Mouse (Mus musculus): ENCODE results near the gene Col23a1. TPM values are rescaled to one million over a fixed set of nuclear protein-coding genes. Genes with fewer than 3 reads are reported as not detected.
"Not testable (repeated sequence)": the region's sequence is repeated elsewhere in the genome, so short reads cannot be mapped to it uniquely, and the experiment has no call there.

The Col23a1 gene
- polyA plus RNA-seq, 1 experiment from 2014 or later, result 12.3 TPM

- not testable (repeated sequence) for H3K9me3 ChIP-seq (ENCODE audit: control insufficient read depth, low read length); H3K4me3 ChIP-seq (ENCODE audit: low read length); H3K36me3 ChIP-seq (ENCODE audit: control insufficient read depth, insufficient read depth, low read length); H3K27me3 ChIP-seq (ENCODE audit: control insufficient read depth, insufficient read depth, low read length); H3K9ac ChIP-seq (ENCODE audit: low read depth, low read length); ATAC-seq (ENCODE audit: low FRiP score, low TSS enrichment); H3K27ac ChIP-seq (ENCODE audit: low read depth, low read length)
- Histone ChIP-seq H3K4me1 (ENCODE audit: control insufficient read depth, insufficient read depth, low read length) (peaks cover 15% of the 10 kb centered on the region), H3K4me2 (replicated peaks; ENCODE audit: low read depth, low read length) (peak overlapping the region; percentile 68)
- WGBS, result 93% methylated on average over 7 of the region's 7 CpGs
These were observed 326.4 kb downstream of the Col23a1 start for GRCm38 (mm10) chr11:51616113-51616512.

DNA sequence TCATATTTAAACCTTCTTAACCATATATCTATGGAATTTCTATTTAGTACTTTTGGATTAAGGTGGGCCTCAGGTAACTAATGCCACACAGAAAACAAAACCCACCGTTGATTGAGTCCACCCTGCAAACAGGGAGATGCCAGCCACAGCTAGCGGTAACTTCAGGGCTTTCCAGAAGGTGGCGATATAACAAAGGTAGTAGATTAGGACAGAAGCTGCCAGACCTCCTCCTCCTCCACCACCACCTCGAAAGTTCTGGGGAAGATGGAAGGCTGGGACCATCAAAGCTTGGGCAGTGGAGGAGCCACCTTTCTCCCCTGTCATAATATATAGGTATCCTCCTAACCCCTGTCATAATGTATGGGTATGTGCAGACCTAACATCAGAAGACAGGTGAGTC lies 328.0 kb downstream of the Col23a1 start:
- H3K4me1 ChIP-seq (ENCODE audit: control insufficient read depth, insufficient read depth, low read length), result peaks cover 16% of the 10 kb centered on the region
- no peaks in the 10 kb centered on the region for H3K27me3 ChIP-seq (ENCODE audit: control insufficient read depth, insufficient read depth, low read length)
- ATAC-seq (ENCODE audit: low FRiP score, low TSS enrichment), result no peak
- no peak overlapping the region for H3K27ac ChIP-seq (ENCODE audit: low read depth, low read length)
- H3K9me3 ChIP-seq (ENCODE audit: control insufficient read depth, low read length), result no peaks in the 10 kb centered on the region
- H3K9ac ChIP-seq (ENCODE audit: low read depth, low read length), result no peak overlapping the region
- no peak overlapping the region for H3K4me3 ChIP-seq (ENCODE audit: low read length)
- no peak overlapping the region for H3K4me2 ChIP-seq (replicated peaks; ENCODE audit: low read depth, low read length)
- 2% methylated on average over 4 of the region's 4 CpGs for WGBS
- H3K36me3 ChIP-seq (ENCODE audit: control insufficient read depth, insufficient read depth, low read length), result peaks cover 7% of the 10 kb centered on the region

GRCm38 (mm10) chr11:51618894-51619408 lies 329.2 kb downstream of the Col23a1 start:
- Histone ChIP-seq H3K4me3 (ENCODE audit: low read length) (peak overlapping the region; percentile 82), H3K36me3 (ENCODE audit: control insufficient read depth, insufficient read depth, low read length) (peaks cover 20% of the 10 kb centered on the region), H3K27ac (ENCODE audit: low read depth, low read length) (no peak overlapping the region), H3K27me3 (ENCODE audit: control insufficient read depth, insufficient read depth, low read length) (no peaks in the 10 kb centered on the region), H3K9ac (ENCODE audit: low read depth, low read length) (no peak overlapping the region; the same call in 1 of the 2 replicates), H3K9me3 (ENCODE audit: control insufficient read depth, low read length) (no peaks in the 10 kb centered on the region), H3K4me1 (ENCODE audit: control insufficient read depth, insufficient read depth, low read length) (peaks cover 16% of the 10 kb centered on the region), H3K4me2 (replicated peaks; ENCODE audit: low read depth, low read length) (peak overlapping the region; percentile 57)
- ATAC-seq (ENCODE audit: low FRiP score, low TSS enrichment), result peak; percentile 56
- WGBS, result 51% methylated on average over 8 of the region's 8 CpGs

DNA sequence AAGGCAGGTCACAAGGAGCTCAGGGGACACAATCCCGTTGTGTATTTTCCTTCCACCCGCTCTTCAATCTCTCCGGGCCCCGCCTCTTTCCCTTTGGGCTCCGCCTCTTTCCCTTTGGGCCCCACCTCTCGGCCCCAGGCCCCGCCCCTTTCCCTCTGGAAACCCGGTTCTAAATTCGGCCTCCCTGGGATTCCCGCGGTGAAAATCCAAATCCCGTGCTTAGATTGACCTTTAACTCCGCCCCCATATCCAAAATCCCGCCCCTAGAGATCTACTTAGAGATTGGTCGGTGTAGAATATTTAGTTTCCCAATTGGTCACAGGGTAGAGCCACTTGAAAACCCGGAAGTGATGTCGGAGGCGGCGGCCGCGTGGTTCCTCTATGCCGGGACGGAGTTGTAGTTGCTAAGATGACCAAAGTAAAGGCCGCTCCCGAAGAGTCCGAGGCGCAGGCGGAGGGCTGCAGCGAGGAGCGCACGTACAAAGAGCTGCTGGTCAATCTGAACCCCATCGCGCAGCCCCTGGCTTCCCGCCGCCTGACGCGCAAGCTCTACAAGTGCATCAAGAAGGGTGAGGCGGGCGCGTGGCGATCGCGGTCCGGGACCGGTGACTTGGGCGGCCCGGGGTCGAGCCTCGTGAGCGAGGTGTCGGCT lies 329.8 kb downstream of the Col23a1 start, which contains the start of gene Nhp2:
Gene Nhp2, plus strand, starts transcription at position 327 of the 652 bp plus-strand sequence.
- ATAC-seq (ENCODE audit: low FRiP score, low TSS enrichment), result peak; percentile 91
- H3K4me1 ChIP-seq (ENCODE audit: control insufficient read depth, insufficient read depth, low read length), result peaks cover 16% of the 10 kb centered on the region
- H3K36me3 ChIP-seq (ENCODE audit: control insufficient read depth, insufficient read depth, low read length), result peaks cover 26% of the 10 kb centered on the region
- H3K27ac ChIP-seq (ENCODE audit: low read depth, low read length), result no peak within 1 kb of the TSS
- no peaks in the 10 kb centered on the region for H3K9me3 ChIP-seq (ENCODE audit: control insufficient read depth, low read length)
- H3K9ac ChIP-seq (ENCODE audit: low read depth, low read length), result peak within 1 kb of the TSS; percentile 82
- H3K4me3 ChIP-seq (ENCODE audit: low read length), result peak within 1 kb of the TSS; percentile 82
- no peaks in the 10 kb centered on the region for H3K27me3 ChIP-seq (ENCODE audit: control insufficient read depth, insufficient read depth, low read length)
- peak within 1 kb of the TSS; percentile 57 for H3K4me2 ChIP-seq (replicated peaks; ENCODE audit: low read depth, low read length)
- WGBS, result under 1% methylated on average over 51 of the region's 51 CpGs

GRCm38 (mm10) chr11:51620084-51620483 lies 330.4 kb downstream of the Col23a1 start:
- Histone ChIP-seq H3K9ac (ENCODE audit: low read depth, low read length) (peak overlapping the region; percentile 82), H3K36me3 (ENCODE audit: control insufficient read depth, insufficient read depth, low read length) (peaks cover 31% of the 10 kb centered on the region), H3K4me3 (ENCODE audit: low read length) (peak overlapping the region; percentile 82), H3K27ac (ENCODE audit: low read depth, low read length) (no peak overlapping the region), H3K4me1 (ENCODE audit: control insufficient read depth, insufficient read depth, low read length) (peaks cover 14% of the 10 kb centered on the region), H3K4me2 (replicated peaks; ENCODE audit: low read depth, low read length) (peak overlapping the region; percentile 57), H3K9me3 (ENCODE audit: control insufficient read depth, low read length) (no peaks in the 10 kb centered on the region), H3K27me3 (ENCODE audit: control insufficient read depth, insufficient read depth, low read length) (no peaks in the 10 kb centered on the region)
- WGBS, result 2% methylated on average over 11 of the region's 11 CpGs
- no peak for ATAC-seq (ENCODE audit: low FRiP score, low TSS enrichment)

DNA sequence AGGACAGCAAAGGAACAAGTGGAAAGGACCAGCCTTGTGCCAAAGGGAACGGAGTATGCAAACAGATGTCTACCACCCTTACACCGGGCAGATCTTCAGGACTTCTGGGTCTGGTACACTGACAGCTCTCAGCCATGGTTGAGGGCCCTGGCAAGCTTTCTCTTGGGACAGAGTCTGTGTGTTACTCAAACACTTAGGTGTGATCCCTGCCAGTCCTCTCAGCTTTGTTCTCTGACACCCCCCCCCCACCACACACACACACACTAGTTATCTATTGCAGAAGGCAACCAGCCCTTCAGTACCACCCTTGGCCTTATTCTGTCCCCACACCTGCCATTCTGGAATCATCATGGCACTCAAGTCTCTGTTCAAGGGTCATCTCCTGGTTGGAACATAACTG lies 332.1 kb downstream of the Col23a1 start:
- Histone ChIP-seq H3K36me3 (ENCODE audit: control insufficient read depth, insufficient read depth, low read length) (peaks cover 45% of the 10 kb centered on the region), H3K4me3 (ENCODE audit: low read length) (no peak overlapping the region), H3K9ac (ENCODE audit: low read depth, low read length) (no peak overlapping the region), H3K9me3 (ENCODE audit: control insufficient read depth, low read length) (no peaks in the 10 kb centered on the region), H3K27ac (ENCODE audit: low read depth, low read length) (no peak overlapping the region), H3K4me2 (replicated peaks; ENCODE audit: low read depth, low read length) (no peak overlapping the region), H3K27me3 (ENCODE audit: control insufficient read depth, insufficient read depth, low read length) (no peaks in the 10 kb centered on the region), H3K4me1 (ENCODE audit: control insufficient read depth, insufficient read depth, low read length) (peaks cover 11% of the 10 kb centered on the region)
- WGBS, result 95% methylated on average over 2 of the region's 2 CpGs
- ATAC-seq (ENCODE audit: low FRiP score, low TSS enrichment), result no peak

DNA sequence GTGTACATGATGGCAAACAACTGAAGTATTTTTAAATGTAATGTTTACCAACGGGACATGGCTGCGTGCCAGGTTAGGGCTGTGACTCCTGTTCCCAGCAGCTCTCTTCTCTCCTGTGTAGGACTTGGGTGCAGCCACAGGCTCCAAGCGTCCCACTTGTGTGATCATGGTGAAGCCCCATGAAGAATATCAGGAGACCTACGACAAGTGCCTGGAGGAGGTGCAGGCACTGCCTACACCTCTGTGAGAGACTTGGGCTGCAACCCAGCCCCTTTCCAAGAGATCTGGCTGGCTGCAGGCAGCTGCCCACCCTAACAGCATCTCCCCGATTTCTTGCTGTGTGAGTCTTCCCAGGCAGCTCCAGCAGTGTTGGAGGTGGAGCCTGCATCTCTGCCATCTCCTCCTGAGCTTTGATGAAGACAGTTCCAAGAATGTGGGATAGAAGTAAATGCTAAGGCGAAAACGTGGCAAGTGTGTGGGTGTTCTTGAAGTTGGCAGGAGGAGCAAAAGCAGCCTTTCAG lies 333.3 kb downstream of the Col23a1 start:
- Histone ChIP-seq H3K4me1 (ENCODE audit: control insufficient read depth, insufficient read depth, low read length) (peaks cover 11% of the 10 kb centered on the region), H3K4me3 (ENCODE audit: low read length) (no peak overlapping the region), H3K27me3 (ENCODE audit: control insufficient read depth, insufficient read depth, low read length) (no peaks in the 10 kb centered on the region), H3K9ac (ENCODE audit: low read depth, low read length) (no peak overlapping the region), H3K27ac (ENCODE audit: low read depth, low read length) (no peak overlapping the region), H3K36me3 (ENCODE audit: control insufficient read depth, insufficient read depth, low read length) (peaks cover 58% of the 10 kb centered on the region), H3K9me3 (ENCODE audit: control insufficient read depth, low read length) (no peaks in the 10 kb centered on the region), H3K4me2 (replicated peaks; ENCODE audit: low read depth, low read length) (no peak overlapping the region)
- no peak for ATAC-seq (ENCODE audit: low FRiP score, low TSS enrichment)
- WGBS, result 92% methylated on average over 7 of the region's 7 CpGs

DNA sequence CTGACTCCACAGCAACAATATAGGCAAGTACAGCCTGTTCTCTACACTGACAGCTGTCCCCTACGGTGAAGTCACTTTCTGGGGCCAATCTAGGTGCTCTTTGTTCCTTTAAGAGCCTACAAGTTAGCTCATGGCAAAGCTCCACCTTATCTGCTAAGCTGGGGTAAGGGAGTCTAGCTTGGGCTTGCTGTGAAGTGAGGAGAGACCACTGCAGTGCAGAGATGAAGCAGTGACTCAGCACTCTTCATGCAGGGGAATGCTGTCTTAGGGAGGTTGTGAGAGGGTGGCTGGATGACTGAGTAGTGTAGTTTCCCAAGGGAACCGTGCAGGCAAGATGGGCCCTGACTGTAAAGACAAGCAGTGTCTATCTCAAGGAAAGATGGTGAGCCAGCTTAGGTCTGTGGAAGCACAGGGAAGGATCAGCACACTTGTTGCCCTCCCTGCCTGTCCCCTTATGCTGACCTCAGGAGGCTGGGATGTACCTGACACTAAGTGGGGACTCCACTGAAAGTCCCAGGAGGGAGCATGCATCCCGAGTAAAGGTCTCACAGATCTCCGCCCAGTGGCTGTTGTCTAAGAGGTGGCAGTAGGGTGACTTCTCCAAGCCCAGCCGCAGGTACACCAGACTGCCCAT lies 335.6 kb downstream of the Col23a1 start:
- Histone ChIP-seq H3K4me1 (ENCODE audit: control insufficient read depth, insufficient read depth, low read length) (peaks cover 9% of the 10 kb centered on the region), H3K9ac (ENCODE audit: low read depth, low read length) (no peak overlapping the region), H3K27me3 (ENCODE audit: control insufficient read depth, insufficient read depth, low read length) (no peaks in the 10 kb centered on the region), H3K4me2 (replicated peaks; ENCODE audit: low read depth, low read length) (no peak overlapping the region), H3K36me3 (ENCODE audit: control insufficient read depth, insufficient read depth, low read length) (peaks cover 64% of the 10 kb centered on the region), H3K4me3 (ENCODE audit: low read length) (no peak overlapping the region), H3K9me3 (ENCODE audit: control insufficient read depth, low read length) (no peaks in the 10 kb centered on the region), H3K27ac (ENCODE audit: low read depth, low read length) (no peak overlapping the region)
- WGBS, result 78% methylated on average over 5 of the region's 5 CpGs
- no peak for ATAC-seq (ENCODE audit: low FRiP score, low TSS enrichment)

DNA sequence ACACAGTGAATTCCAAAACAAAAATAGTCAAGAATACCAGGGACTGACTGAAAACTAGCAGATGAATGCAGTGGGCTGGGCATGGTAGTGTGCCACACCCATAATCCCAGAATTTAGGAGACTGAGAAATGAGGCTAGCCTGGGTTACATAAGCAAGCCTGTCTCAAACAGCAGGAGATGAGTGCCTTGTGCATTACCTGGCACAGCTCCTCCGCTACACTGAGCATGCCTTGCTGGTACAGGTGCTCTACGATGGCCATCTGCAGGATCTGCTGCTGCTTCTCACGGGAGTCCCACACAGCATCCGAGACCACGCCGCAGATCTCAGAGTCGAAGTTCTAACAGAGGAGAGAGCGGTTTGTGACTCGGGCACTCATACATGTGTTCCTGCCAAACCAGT lies 337.7 kb downstream of the Col23a1 start:
- Histone ChIP-seq H3K27ac (ENCODE audit: low read depth, low read length) (no peak overlapping the region), H3K4me2 (replicated peaks; ENCODE audit: low read depth, low read length) (no peak overlapping the region), H3K4me1 (ENCODE audit: control insufficient read depth, insufficient read depth, low read length) (0 out of 2 replicates have a peak, but pooled peaks cover 3% of the 10 kb centered on the region), H3K4me3 (ENCODE audit: low read length) (no peak overlapping the region), H3K9me3 (ENCODE audit: control insufficient read depth, low read length) (no peaks in the 10 kb centered on the region), H3K27me3 (ENCODE audit: control insufficient read depth, insufficient read depth, low read length) (no peaks in the 10 kb centered on the region), H3K36me3 (ENCODE audit: control insufficient read depth, insufficient read depth, low read length) (peaks cover 59% of the 10 kb centered on the region), H3K9ac (ENCODE audit: low read depth, low read length) (no peak overlapping the region)
- ATAC-seq (ENCODE audit: low FRiP score, low TSS enrichment), result no peak
- WGBS, result 91% methylated on average over 9 of the region's 9 CpGs

Measured in kidney, embryonic 14.5 days (tissue).